Mouse (Mus musculus) Patski (cell line): ENCODE measurements at regions not wholly inside any gene's neighbourhood (a gene's known extent, or its start where the extent isn't known, plus 50 kb on each side); places are given as distances from the start of the nearest gene placed in this dataset.

Source experiments
- ATAC-seq: fragments of 100-300 bp; one replicate; pipeline ENCODE4 v1.8.0; 2021
- CTCF ChIA-PET: fragments of 350-600 bp; sonication (Branson Sonifier 250); formaldehyde crosslinking; loops from one replicate; lab custom pipeline; 2022; ENCODE audit warnings: inconsistent platforms; lab: Charles Lee
- POLR2A ChIA-PET: fragments of 350-600 bp; sonication (Branson Sonifier 250); formaldehyde crosslinking; loops from one replicate; lab custom pipeline; 2022; ENCODE audit warnings: antibody characterized with exemption, inconsistent platforms; lab: Charles Lee
- DNase-seq: peaks from one replicate; pipeline ENCODE4 v3.0.0-alpha.2; 2011; ENCODE audit warnings: low read depth, low spot score
- H3K27me3 ChIP-seq: fragments of 371-371 bp; one replicate; pipeline ENCODE4 v1.5.1; 2021
- CTCF ChIP-seq: fragments of 100-300 bp; IDR thresholded peaks from one replicate; pipeline ENCODE4 v1.5.1; 2021
- in situ Hi-C: fragments of 300-500 bp; cut with MboI; formaldehyde crosslinking; loops from 3 replicates; pipeline ENCODE4 v1.11.1; 2018; ENCODE audit warnings: low pct_unique_long_range_greater_than_20kb, mixed read lengths

GRCm38 (mm10) chr1:105428165-105428564, 71.7 kb upstream of the Rnf152 start:
- CTCF ChIA-PET: interaction anchor here (2.4 kb wide), 1 partner anchor 11 kb away, joined by 6 read pairs; no protein-coding TSS in a partner anchor
- ATAC-seq (no peak), DNase-seq (no peak)
- TF ChIP-seq CTCF: no peak
- H3K27me3 ChIP-seq: no peaks in the 10 kb centered on the region
- POLR2A ChIA-PET: no interaction called here
- in situ Hi-C loops: no loop called here

- ChIA-PET POLR2A (no interaction called here), CTCF (no interaction called here)
- H3K27me3 ChIP-seq: no peaks in the 10 kb centered on the region
- in situ Hi-C loops: no loop called here
- DNase-seq: no peak
- no peak for ATAC-seq
- no peak for TF ChIP-seq CTCF
These were observed 69.6 kb upstream of the Rnf152 start for GRCm38 (mm10) chr1:105426086-105426485.

GRCm38 (mm10) chr1:105423380-105423779, 66.9 kb upstream of the Rnf152 start:
- peak; percentile 79 for ATAC-seq
- DNase-seq: peak; percentile 56
- POLR2A ChIA-PET: no interaction called here
- TF ChIP-seq CTCF: no peak
- no peaks in the 10 kb centered on the region for H3K27me3 ChIP-seq
- CTCF ChIA-PET: interaction anchor here (1.0 to 1.5 kb wide), 2 partner anchors 10 to 11 kb away, joined by 3 to 4 read pairs; no protein-coding TSS in a partner anchor
- in situ Hi-C loops: no loop called here

- DNase-seq: no peak
- in situ Hi-C loops: no loop called here
- CTCF ChIA-PET: interaction anchor here (1.0 to 1.5 kb wide), 2 partner anchors 11 kb away, joined by 3 to 4 read pairs; no protein-coding TSS in a partner anchor
- ATAC-seq: no peak
- no peaks in the 10 kb centered on the region for H3K27me3 ChIP-seq
- POLR2A ChIA-PET: no interaction called here
- no peak for TF ChIP-seq CTCF
These were observed 66.4 kb upstream of the Rnf152 start for GRCm38 (mm10) chr1:105422945-105423344.

- no peak for DNase-seq
- ChIA-PET CTCF (no interaction called here), POLR2A (no interaction called here)
- H3K27me3 ChIP-seq: no peaks in the 10 kb centered on the region
- TF ChIP-seq CTCF: no peak
- ATAC-seq: no peak
- in situ Hi-C loops: no loop called here
These were observed 64.0 kb upstream of the Rnf152 start for GRCm38 (mm10) chr1:105420374-105421046.
